Mouse (Mus musculus) ES-Bruce4 (cell line): ENCODE measurements around the gene Sh3d21. TPM values are rescaled to one million over a fixed set of nuclear protein-coding genes. Genes with fewer than 3 reads are reported as not detected.

ENCODE experiments used
- H3K27ac ChIP-seq: 2 replicates; pipeline ENCODE4 v1.5.1; 2012; ENCODE audit warnings: low read length, inconsistent platforms; ENCODE audit not compliant: insufficient read depth
- H3K27me3 ChIP-seq: 2 replicates; pipeline ENCODE4 v1.6.1; 2012; ENCODE audit warnings: mild to moderate bottlenecking, low read length, inconsistent platforms; ENCODE audit not compliant: control insufficient read depth, poor library complexity, insufficient read depth, severe bottlenecking
- H3K36me3 ChIP-seq: 2 replicates; pipeline ENCODE4 v1.6.1; 2012; ENCODE audit warnings: inconsistent platforms, mild to moderate bottlenecking, low read length, moderate library complexity; ENCODE audit not compliant: control insufficient read depth, poor library complexity, insufficient read depth, severe bottlenecking
- H3K4me1 ChIP-seq: one replicate; pipeline ENCODE4 v1.8.1; 2011; ENCODE audit warnings: low read length; ENCODE audit not compliant: control insufficient read depth, insufficient read depth
- H3K4me3 ChIP-seq: 2 replicates; pipeline ENCODE4 v1.5.1; 2011; ENCODE audit warnings: low read depth, mild to moderate bottlenecking, low read length
- H3K9ac ChIP-seq: 2 replicates; pipeline ENCODE4 v1.6.1; 2012; ENCODE audit warnings: low read depth, mild to moderate bottlenecking, inconsistent platforms; ENCODE audit not compliant: poor library complexity, severe bottlenecking
- H3K9me3 ChIP-seq: replicated peaks from 2 replicates; pipeline ENCODE4 v1.6.1; 2012; ENCODE audit warnings: mild to moderate bottlenecking, low read length, inconsistent platforms; ENCODE audit not compliant: control insufficient read depth, poor library complexity, insufficient read depth, severe bottlenecking
- CTCF ChIP-seq: IDR thresholded peaks from one replicate; pipeline ENCODE4 v1.8.1; 2011; ENCODE audit warnings: low read depth, low read length
- EP300 ChIP-seq: IDR thresholded peaks from 2 replicates; pipeline ENCODE4 v1.6.1; 2011; ENCODE audit warnings: low read depth, low read length; ENCODE audit not compliant: insufficient read depth
- POLR2A ChIP-seq: IDR thresholded peaks from one replicate; pipeline ENCODE4 v1.8.1; 2011; ENCODE audit warnings: low read length; ENCODE audit not compliant: insufficient read depth
- polyA plus RNA-seq: library from polyadenylated mRNA; stranded (reverse); fragments of >200 nt; gene quantifications from 2 replicates; pipeline ENCODE4 v1.2.4, GENCODE M21; 2011; ENCODE audit warnings: low read depth; ENCODE audit not compliant: missing spikeins, insufficient read depth, insufficient read length

Gene Sh3d21
- polyA plus RNA-seq, 1 experiment: 6.0 TPM

GRCm38 (mm10) chr4:126120052-126120451 is 43.2 kb downstream of the Sh3d21 start:
- H3K9ac ChIP-seq: no peak overlapping the region
- H3K27ac ChIP-seq: no peak overlapping the region
- H3K36me3 ChIP-seq: 0 out of 2 replicates have a peak, but pooled peaks cover 3% of the 10 kb centered on the region
- TF ChIP-seq EP300 (no peak), CTCF (no peak), POLR2A (no peak)
- H3K27me3 ChIP-seq: no peaks in the 10 kb centered on the region
- no peak overlapping the region for H3K4me3 ChIP-seq
- no peaks in the 10 kb centered on the region for H3K9me3 ChIP-seq
- no peaks in the 10 kb centered on the region for H3K4me1 ChIP-seq

DNA sequence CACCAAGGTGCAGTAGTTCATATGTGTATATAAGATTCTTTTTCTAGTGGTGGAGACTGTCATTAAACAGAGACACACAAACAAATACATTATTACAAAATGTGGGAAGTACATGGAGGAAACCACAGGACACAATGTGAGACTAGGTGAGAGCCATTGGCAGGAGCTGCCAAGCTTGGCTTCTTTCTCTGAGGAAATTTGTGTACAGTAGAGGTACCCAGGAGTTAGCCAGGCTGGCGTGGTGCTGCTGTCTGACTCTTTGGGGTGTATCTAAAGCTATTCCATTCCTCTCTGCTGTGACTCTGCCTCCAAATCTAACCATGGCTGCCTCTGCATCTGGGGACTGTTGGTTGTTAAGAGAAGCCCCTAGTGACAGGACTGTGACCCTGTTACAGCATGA is 44.2 kb downstream of the Sh3d21 start:
- H3K27me3 ChIP-seq: no peaks in the 10 kb centered on the region
- no peak overlapping the region for H3K9ac ChIP-seq
- TF ChIP-seq CTCF (no peak), POLR2A (no peak), EP300 (no peak)
- H3K36me3 ChIP-seq: no peaks in the 10 kb centered on the region
- no peaks in the 10 kb centered on the region for H3K4me1 ChIP-seq
- no peak overlapping the region for H3K4me3 ChIP-seq
- no peak overlapping the region for H3K27ac ChIP-seq
- H3K9me3 ChIP-seq: no peaks in the 10 kb centered on the region

GRCm38 (mm10) chr4:126118651-126119050 is 44.6 kb downstream of the Sh3d21 start:
- no peaks in the 10 kb centered on the region for H3K36me3 ChIP-seq
- no peak overlapping the region for H3K9ac ChIP-seq
- H3K27ac ChIP-seq: no peak overlapping the region
- no peak overlapping the region for H3K4me3 ChIP-seq
- no peaks in the 10 kb centered on the region for H3K27me3 ChIP-seq
- no peaks in the 10 kb centered on the region for H3K4me1 ChIP-seq
- no peak for TF ChIP-seq EP300
- no peak for TF ChIP-seq CTCF
- TF ChIP-seq POLR2A: no peak
- no peaks in the 10 kb centered on the region for H3K9me3 ChIP-seq

DNA sequence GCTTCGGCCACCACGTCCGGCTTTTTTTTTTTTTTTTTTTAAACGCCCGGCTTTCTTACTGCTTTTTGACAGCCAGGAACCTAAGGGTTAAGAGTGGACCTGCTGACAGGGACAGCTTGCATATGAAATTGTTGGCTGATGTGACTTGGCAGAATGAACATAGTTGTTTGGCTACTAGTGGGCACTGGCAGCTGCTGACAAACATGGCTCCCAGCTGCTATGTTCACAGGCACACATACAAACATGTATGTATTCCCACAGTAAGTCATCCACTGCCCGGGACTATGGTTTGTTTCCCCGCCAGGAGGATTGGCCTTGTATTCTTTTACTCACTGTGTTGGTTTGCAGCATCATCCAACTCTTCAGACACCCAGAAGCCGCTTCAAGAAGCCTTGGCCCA is 46.2 kb downstream of the Sh3d21 start:
- H3K4me3 ChIP-seq: no peak overlapping the region
- no peaks in the 10 kb centered on the region for H3K4me1 ChIP-seq
- TF ChIP-seq CTCF (no peak), EP300 (no peak), POLR2A (no peak)

DNA sequence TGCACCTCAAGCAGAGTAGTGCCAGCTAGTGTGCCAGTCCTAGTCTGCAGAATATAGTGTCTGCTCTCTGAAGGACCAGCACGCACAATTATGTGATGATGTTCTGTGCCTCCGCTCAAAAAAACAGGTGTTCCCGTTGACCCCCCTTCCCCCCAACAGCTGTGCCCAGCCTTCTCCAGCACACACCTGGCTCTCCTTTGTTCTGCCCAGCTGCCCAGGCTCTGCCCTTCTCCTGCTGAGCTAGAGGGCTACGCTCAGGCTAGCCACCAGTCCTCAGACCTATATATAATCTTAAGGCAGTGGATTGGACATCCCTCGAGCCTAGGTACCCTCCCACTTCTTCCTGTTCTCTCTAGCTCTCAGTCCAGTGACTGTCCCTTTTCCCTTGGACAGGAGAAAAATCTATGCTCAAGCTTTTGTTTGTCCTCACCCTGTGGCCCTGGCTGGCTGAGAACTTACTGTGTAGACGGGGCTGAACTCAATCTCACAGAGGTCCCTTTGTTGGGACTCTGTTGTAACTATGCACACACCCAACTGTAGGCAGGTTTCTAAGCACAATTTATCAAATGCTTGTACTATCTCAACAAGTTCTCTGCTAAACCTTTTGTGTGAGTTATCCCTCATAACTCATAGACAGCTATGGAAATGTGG is 47.3 kb downstream of the Sh3d21 start:
- no peak overlapping the region for H3K9ac ChIP-seq
- H3K27ac ChIP-seq: no peak overlapping the region
- no peaks in the 10 kb centered on the region for H3K4me1 ChIP-seq
- no peak overlapping the region for H3K4me3 ChIP-seq
- no peaks in the 10 kb centered on the region for H3K27me3 ChIP-seq
- no peaks in the 10 kb centered on the region for H3K36me3 ChIP-seq
- TF ChIP-seq POLR2A: no peak
- TF ChIP-seq EP300: no peak
- TF ChIP-seq CTCF: no peak
- no peaks in the 10 kb centered on the region for H3K9me3 ChIP-seq

More for the DNA sequence above, 46.2 kb downstream of the Sh3d21 start:
- H3K9ac ChIP-seq: no peak overlapping the region
- H3K27ac ChIP-seq: no peak overlapping the region
- H3K27me3 ChIP-seq: no peaks in the 10 kb centered on the region
- no peaks in the 10 kb centered on the region for H3K36me3 ChIP-seq
- no peaks in the 10 kb centered on the region for H3K9me3 ChIP-seq

DNA sequence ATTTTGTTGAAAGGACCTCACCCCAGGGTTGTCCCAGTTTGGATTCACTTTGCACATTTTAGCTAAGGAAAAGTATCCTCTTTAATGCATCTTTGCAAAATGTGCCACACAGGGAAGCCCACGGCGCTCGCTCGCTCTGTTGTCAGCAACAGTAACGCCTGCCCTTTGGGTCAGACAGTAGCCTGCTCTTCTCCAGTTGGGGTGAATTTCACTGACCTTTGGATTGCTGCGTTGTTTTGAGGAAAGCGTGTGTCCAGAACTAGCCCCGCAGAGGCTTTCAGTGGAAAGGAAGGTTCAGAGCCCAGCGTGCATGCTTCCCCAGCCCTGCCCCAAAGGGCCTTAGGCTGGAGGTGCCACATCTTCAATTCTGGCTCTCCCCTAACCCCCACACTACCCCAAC is 47.9 kb downstream of the Sh3d21 start:
- no peak overlapping the region for H3K9ac ChIP-seq
- peaks cover 2% of the 10 kb centered on the region for H3K4me1 ChIP-seq
- no peaks in the 10 kb centered on the region for H3K9me3 ChIP-seq
- H3K27ac ChIP-seq: no peak overlapping the region
- H3K4me3 ChIP-seq: no peak overlapping the region
- H3K27me3 ChIP-seq: no peaks in the 10 kb centered on the region
- TF ChIP-seq POLR2A (no peak), EP300 (no peak), CTCF (no peak)
- H3K36me3 ChIP-seq: no peaks in the 10 kb centered on the region
